Mouse (Mus musculus) stomach, postnatal 0 days (tissue): Measurements from ENCODE around the gene Aym1. TPM values are rescaled to one million over a fixed set of nuclear protein-coding genes. Genes with fewer than 3 reads are reported as not detected.

Experiments
- ATAC-seq: fragments of 200-750 bp; cut with Nextera tagmentation; 2 replicates; pipeline ENCODE4 v1.8.0; 2017; ENCODE audit not compliant: low FRiP score, low TSS enrichment
- DNase-seq: peaks from one replicate; pipeline ENCODE4 v3.0.0-alpha.2; 2016; ENCODE audit warnings: low spot score
- H3K27ac ChIP-seq: fragments of 300-500 bp; sonication (generic); replicated peaks from 2 replicates; pipeline ENCODE4 v1.5.1; 2014; ENCODE audit warnings: mild to moderate bottlenecking, control low read depth
- H3K27me3 ChIP-seq: fragments of 300-500 bp; sonication (generic); 2 replicates; pipeline ENCODE4 v1.6.1; 2014; ENCODE audit warnings: low read length; ENCODE audit not compliant: control insufficient read depth, insufficient read depth
- H3K36me3 ChIP-seq: fragments of 300-500 bp; sonication (generic); 2 replicates; pipeline ENCODE4 v1.6.1; 2014; ENCODE audit warnings: low read length, mixed read lengths; ENCODE audit not compliant: control insufficient read depth, insufficient read depth
- H3K4me1 ChIP-seq: fragments of 300-500 bp; sonication (generic); replicated peaks from 2 replicates; pipeline ENCODE4 v1.6.1; 2014; ENCODE audit warnings: antibody characterized with exemption; ENCODE audit not compliant: control insufficient read depth, insufficient read depth
- H3K4me2 ChIP-seq: fragments of 300-500 bp; sonication (generic); replicated peaks from 2 replicates; pipeline ENCODE4 v1.6.1; 2014; ENCODE audit warnings: low read depth, mild to moderate bottlenecking, control low read depth, moderate library complexity
- H3K4me3 ChIP-seq: fragments of 300-500 bp; sonication (generic); 2 replicates; pipeline ENCODE4 v1.5.1; 2014; ENCODE audit warnings: low read depth, low read length, control low read depth
- H3K9ac ChIP-seq: fragments of 300-500 bp; sonication (generic); 2 replicates; pipeline ENCODE4 v1.6.1; 2014; ENCODE audit warnings: mild to moderate bottlenecking, low read length, control low read depth, mixed read lengths
- H3K9me3 ChIP-seq: fragments of 300-500 bp; sonication (generic); 2 replicates; pipeline ENCODE4 v1.6.1; 2016; ENCODE audit warnings: low read length; ENCODE audit not compliant: control insufficient read depth
- CTCF ChIP-seq: IDR thresholded peaks from 2 replicates; pipeline ENCODE4 v1.5.1; 2016; ENCODE audit warnings: antibody characterized with exemption, low read depth, mild to moderate bottlenecking, moderate library complexity
- EP300 ChIP-seq: optimal IDR thresholded peaks from 2 replicates; pipeline ENCODE3; 2016; ENCODE audit warnings: antibody characterized with exemption
- WGBS: fragments of 180-500 bp; shearing (Covaris S2); extraction: QIAGEN DNeasy Blood & Tissue Kit; methylation state at CpG from one replicate; pipeline ENCODE4 v1.1.7; 2014; 5-methylcytosine and 5-hydroxymethylcytosine counted together
- polyA plus RNA-seq: library from polyadenylated mRNA; unstranded; fragments of >200 nt; fragmentation: Nextera tagmentation; extraction: Ambion mirVana; gene quantifications from 2 replicates; pipeline ENCODE4 v1.2.1, GENCODE M21; 2015

Aym1 gene
- polyA plus RNA-seq, 1 experiment from 2014 or later, result not detected

DNA sequence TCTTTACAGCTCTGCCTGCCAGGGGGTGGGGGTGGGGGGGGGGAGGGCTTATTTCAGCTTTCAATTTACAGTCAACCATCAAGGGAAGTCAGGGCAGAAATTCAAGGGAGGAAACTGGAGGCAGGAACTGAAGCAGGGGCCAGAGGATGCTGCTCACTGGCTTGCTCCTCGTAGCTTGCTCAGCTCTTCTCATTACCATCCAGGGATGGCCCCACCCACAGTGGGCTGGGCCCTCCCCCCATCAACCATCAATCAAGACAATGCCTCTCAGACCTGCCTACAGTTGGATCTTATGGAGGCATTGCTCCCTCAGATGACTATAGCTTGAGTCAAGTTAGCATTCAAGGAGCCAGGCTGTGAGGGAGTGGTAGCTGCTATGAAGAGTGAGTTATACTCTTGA is 19.2 kb downstream of the Aym1 start:
- ATAC-seq, result no peak

DNA sequence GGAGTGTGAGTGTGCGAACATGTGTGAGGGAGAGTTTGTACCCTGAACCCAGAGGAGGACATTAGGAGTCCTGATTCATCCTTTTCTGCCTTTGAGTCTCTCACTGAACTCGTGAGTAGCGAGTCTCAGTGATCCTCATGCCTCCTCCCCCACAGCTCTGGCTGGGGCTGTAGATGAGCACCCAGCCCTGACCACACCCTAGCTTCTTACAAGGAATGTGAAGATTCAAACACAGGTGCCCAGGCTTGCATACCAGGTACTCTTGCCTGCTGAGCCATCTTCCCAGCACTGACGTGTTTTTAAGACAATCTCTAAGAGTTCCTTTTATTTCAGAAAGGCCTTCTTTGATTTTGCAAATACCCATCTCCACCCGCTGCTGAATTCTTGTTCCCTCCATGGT is 22.3 kb downstream of the Aym1 start:
- H3K27ac ChIP-seq, result no peak overlapping the region
- H3K9me3 ChIP-seq, result no peaks in the 10 kb centered on the region
- 57% methylated on average over 5 of the region's 5 CpGs for WGBS
- no peaks in the 10 kb centered on the region for H3K4me1 ChIP-seq
- DNase-seq, result no peak
- no peak for TF ChIP-seq EP300
- no peak for TF ChIP-seq CTCF
- no peak for ATAC-seq
- H3K4me3 ChIP-seq, result no peak overlapping the region
- H3K27me3 ChIP-seq, result no peaks in the 10 kb centered on the region
- H3K9ac ChIP-seq, result no peak overlapping the region
- no peak overlapping the region for H3K4me2 ChIP-seq
- H3K36me3 ChIP-seq, result no peaks in the 10 kb centered on the region

More for the DNA sequence above, 19.2 kb downstream of the Aym1 start:
- Histone ChIP-seq H3K9me3 (no peaks in the 10 kb centered on the region), H3K4me1 (no peaks in the 10 kb centered on the region), H3K27ac (no peak overlapping the region), H3K4me3 (no peak overlapping the region), H3K4me2 (no peak overlapping the region), H3K36me3 (no peaks in the 10 kb centered on the region), H3K27me3 (no peaks in the 10 kb centered on the region; the same call in 1 of the 2 replicates), H3K9ac (no peak overlapping the region)
- WGBS, result 81% methylated on average over 1 of the region's 1 CpGs
- no peak for DNase-seq
- TF ChIP-seq CTCF, result no peak
- TF ChIP-seq EP300, result no peak

DNA sequence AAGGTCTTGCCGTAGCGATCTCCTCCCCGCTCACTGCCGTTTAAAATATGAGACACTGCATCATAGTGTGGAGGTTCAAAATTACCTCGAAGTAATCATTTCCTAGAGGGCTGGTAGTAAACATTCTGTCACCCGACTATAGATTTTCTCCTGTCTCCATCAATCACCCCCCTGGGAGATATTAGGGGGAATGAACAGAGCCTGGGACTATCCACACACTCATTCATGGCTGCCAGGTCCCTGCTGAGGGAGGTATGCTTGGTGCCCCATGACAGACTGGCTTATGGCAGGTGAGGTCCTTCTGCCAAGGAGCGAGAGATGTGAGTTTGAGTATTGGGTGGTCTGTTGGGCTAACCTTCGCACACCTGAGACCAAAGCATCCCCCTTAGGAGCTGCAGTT is 23.5 kb downstream of the Aym1 start:
- no peak for ATAC-seq
- Histone ChIP-seq H3K9ac (no peak overlapping the region), H3K9me3 (no peaks in the 10 kb centered on the region), H3K4me3 (no peak overlapping the region), H3K36me3 (no peaks in the 10 kb centered on the region), H3K27me3 (no peaks in the 10 kb centered on the region), H3K27ac (no peak overlapping the region), H3K4me2 (no peak overlapping the region), H3K4me1 (no peaks in the 10 kb centered on the region)
- TF ChIP-seq EP300 (no peak), CTCF (no peak)
- DNase-seq, result no peak
- 58% methylated on average over 8 of the region's 8 CpGs for WGBS

DNA sequence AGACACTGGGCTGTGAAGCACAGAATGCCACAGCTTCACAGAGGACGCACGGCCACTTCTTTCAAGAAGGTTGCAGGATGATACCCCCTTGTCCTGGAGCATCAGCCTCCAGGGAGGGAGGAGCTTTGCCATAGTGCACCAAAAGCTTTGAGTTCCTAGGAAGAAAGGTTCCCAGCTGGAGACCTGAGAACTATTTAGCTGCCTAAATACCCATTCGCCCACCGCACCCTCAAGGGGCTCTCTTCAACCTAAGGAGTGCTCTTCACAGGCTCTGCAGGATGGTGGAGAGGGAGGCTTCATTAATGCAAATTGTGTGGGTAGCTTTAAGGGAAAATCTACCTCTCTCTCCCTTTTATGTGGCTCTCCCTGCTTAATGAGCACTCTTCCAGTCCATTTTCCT is 25.5 kb downstream of the Aym1 start:
- Histone ChIP-seq H3K36me3 (no peaks in the 10 kb centered on the region), H3K9me3 (no peaks in the 10 kb centered on the region), H3K27ac (no peak overlapping the region), H3K4me3 (no peak overlapping the region), H3K4me1 (no peaks in the 10 kb centered on the region), H3K27me3 (no peaks in the 10 kb centered on the region), H3K9ac (no peak overlapping the region), H3K4me2 (no peak overlapping the region)
- 74% methylated on average over 4 of the region's 4 CpGs for WGBS
- TF ChIP-seq CTCF (no peak), EP300 (no peak)
- no peak for DNase-seq
- ATAC-seq, result no peak

DNA sequence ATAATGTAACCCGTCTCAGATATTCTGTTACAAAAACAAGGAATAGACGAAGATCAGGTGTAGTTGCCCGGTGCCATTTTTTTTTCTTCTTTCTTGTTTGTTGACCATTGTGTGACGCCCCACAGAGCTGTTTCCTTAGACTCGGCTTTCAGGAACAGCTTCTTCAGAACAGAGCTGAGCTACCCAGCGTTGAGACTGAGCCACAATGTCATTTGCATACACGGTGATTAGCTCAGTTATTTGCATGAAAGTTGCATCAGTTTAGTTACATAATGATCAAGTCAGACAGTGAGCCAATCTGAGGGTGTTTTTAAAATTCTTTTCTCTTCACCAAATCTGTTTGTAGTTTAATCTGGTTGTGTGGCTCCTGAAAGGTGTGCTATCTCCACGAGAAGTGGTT is 36.7 kb downstream of the Aym1 start:
- 56% methylated on average over 8 of the region's 8 CpGs for WGBS
- Histone ChIP-seq H3K9ac (no peak overlapping the region), H3K4me3 (no peak overlapping the region), H3K4me2 (no peak overlapping the region), H3K27me3 (no peaks in the 10 kb centered on the region), H3K4me1 (no peaks in the 10 kb centered on the region), H3K27ac (no peak overlapping the region), H3K9me3 (no peaks in the 10 kb centered on the region), H3K36me3 (no peaks in the 10 kb centered on the region)
- DNase-seq (no peak), ATAC-seq (no peak)
- TF ChIP-seq CTCF (no peak), EP300 (no peak)

DNA sequence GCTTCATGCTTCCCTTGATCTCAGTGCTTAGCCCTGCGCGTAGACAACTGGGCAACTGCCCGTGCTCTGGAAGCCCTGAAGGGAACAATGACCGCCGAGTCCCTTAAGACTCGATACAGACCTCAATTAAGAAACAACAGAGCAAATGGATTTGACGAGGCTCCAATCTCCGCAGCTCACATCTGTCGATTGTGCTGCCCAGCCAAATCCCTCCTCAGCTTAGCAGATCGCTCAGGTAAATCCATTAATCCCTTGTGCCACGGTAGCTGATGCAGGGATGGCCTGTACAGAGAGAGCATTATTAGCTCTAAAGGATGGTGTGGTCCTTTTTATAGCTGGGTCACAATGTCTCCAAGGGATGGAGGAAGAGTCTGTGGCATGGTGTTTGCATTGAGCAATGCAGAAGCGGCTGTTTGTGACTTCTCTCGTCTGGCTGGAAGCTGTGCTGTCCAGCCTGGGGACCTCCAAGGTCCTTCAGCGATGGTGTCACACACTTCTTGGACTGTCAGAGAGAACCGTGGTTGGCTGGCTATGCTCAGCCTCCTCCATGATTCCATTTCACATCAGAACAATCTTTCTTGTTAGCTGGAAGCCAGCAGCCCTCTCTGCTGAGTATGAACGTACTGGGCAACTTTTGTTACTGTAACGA is 39.3 kb downstream of the Aym1 start:
- Histone ChIP-seq H3K4me2 (no peak overlapping the region), H3K27me3 (no peaks in the 10 kb centered on the region), H3K9me3 (no peaks in the 10 kb centered on the region), H3K4me3 (no peak overlapping the region), H3K27ac (no peak overlapping the region), H3K9ac (no peak overlapping the region), H3K36me3 (no peaks in the 10 kb centered on the region), H3K4me1 (no peaks in the 10 kb centered on the region)
- TF ChIP-seq EP300 (no peak), CTCF (no peak)
- DNase-seq, result no peak
- no peak for ATAC-seq
- 76% methylated on average over 17 of the region's 17 CpGs for WGBS
